Mouse (Mus musculus) lung, embryonic 15.5 days (tissue): ENCODE data around the gene Crip3. TPM values are rescaled to one million over a fixed set of nuclear protein-coding genes. Genes with fewer than 3 reads are reported as not detected.

Experiments
- ATAC-seq: fragments of 200-750 bp; cut with Nextera tagmentation; 2 replicates; pipeline ENCODE4 v1.8.0; 2017; ENCODE audit warnings: moderate number of reproducible peaks, borderline replicate concordance; ENCODE audit not compliant: low FRiP score, low TSS enrichment; ENCODE audit errors: extremely low read depth
- H3K27ac ChIP-seq: fragments of 300-500 bp; sonication (generic); 2 replicates; pipeline ENCODE4 v1.5.1; 2015; ENCODE audit warnings: moderate library complexity, mild to moderate bottlenecking, inconsistent platforms
- H3K27me3 ChIP-seq: fragments of 300-500 bp; sonication (generic); 2 replicates; pipeline ENCODE4 v1.6.1; 2015; ENCODE audit warnings: inconsistent platforms
- H3K36me3 ChIP-seq: fragments of 300-500 bp; sonication (generic); 2 replicates; pipeline ENCODE4 v1.6.1; 2015; ENCODE audit warnings: inconsistent platforms
- H3K4me1 ChIP-seq: fragments of 300-500 bp; sonication (generic); 2 replicates; pipeline ENCODE4 v1.6.1; 2015; ENCODE audit warnings: inconsistent platforms
- H3K4me2 ChIP-seq: fragments of 300-500 bp; sonication (generic); 2 replicates; pipeline ENCODE4 v1.6.1; 2015; ENCODE audit warnings: inconsistent platforms, mild to moderate bottlenecking, moderate library complexity
- H3K4me3 ChIP-seq: fragments of 300-500 bp; sonication (generic); 2 replicates; pipeline ENCODE4 v1.5.1; 2015; ENCODE audit warnings: mild to moderate bottlenecking, inconsistent platforms
- H3K9ac ChIP-seq: fragments of 300-500 bp; sonication (generic); 2 replicates; pipeline ENCODE4 v1.6.1; 2015; ENCODE audit warnings: inconsistent platforms
- H3K9me3 ChIP-seq: fragments of 300-500 bp; sonication (generic); 2 replicates; pipeline ENCODE4 v1.6.1; 2016; ENCODE audit warnings: inconsistent platforms
- WGBS: fragments of 180-500 bp; shearing (Covaris S2); methylation state at CpG from one replicate; pipeline ENCODE4 v1.1.7; 2015; 5-methylcytosine and 5-hydroxymethylcytosine counted together
- polyA plus RNA-seq: library from polyadenylated mRNA; unstranded; fragments of >200 nt; fragmentation: Nextera tagmentation; extraction: Ambion mirVana; gene quantifications from 2 replicates; pipeline ENCODE4 v1.2.1, GENCODE M21; 2015

Gene Crip3
- polyA plus RNA-seq, 1 experiment from 2014 or later, result 7.8 TPM

DNA sequence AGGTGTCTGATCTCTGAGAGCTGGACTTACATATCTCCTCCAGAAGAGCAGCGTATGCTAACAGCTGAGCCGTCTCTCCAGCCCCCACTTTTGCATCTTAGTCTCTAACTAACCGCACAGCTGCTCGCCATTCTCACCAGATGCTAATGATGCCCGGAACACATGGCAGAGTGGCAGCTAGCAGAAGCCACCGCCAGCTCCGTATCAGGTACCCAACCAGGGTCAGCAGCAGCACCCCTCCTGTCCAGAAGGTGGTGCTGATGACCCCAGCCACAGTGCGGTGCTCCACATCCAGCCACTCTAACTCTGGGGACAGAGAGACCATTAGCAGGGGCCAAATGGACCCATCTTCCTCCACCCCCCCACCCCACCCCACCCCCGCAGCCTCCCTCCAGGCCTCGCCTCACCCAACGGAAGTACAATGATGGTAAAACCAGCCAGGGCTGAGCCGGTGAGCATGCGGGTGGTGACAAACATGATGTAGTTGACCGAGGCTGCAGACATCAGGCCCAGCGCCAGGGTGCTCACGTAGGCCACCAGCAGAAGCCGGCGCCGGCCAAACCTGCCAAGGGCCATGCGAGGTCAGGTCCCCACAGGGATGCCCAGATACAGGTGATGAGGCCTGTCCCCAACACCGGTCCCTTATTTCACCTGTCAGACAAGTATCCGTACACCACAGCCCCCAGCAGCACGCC lies 8.1 kb downstream of the Crip3 start:
- H3K4me3 ChIP-seq, result no peak overlapping the region

DNA sequence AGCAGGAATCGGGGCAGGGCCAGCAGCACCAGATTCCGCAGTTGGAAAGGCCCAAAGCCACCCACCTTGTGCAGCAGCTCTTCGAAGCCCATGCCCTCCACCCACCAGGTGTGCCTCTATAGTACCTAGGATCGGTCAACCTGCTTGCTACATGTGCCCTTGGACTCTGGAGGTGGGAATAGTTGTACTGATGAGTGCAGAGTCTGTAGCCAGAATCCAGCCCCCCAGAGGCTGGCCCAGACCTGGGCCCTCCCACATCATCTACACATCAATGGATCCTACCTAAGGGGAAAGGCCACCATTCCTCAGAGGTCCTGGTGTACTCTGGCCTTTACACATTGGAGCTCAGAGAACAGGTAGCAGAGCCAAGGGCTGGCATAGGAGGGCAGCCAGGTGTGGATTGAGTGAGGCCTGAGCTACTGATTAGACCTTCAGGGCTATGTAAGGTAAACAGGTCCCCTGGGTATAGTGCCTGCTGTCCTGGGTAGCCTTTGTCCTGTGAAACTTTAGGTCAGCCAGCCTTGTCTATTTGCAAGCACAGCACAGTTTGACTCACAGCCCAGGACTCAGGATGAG lies 9.7 kb downstream of the Crip3 start, which contains the start of gene Slc22a7:
Slc22a7 (minus strand) TSS at position 160 of the 576 bp plus-strand sequence.
- Histone ChIP-seq H3K4me1 (peaks cover 4% of the 10 kb centered on the region; the same call in 1 of the 2 replicates), H3K9ac (no peak within 1 kb of the TSS), H3K9me3 (no peaks in the 10 kb centered on the region), H3K27ac (no peak within 1 kb of the TSS), H3K4me2 (no peak within 1 kb of the TSS), H3K27me3 (peaks cover 50% of the 10 kb centered on the region), H3K4me3 (no peak within 1 kb of the TSS), H3K36me3 (no peaks in the 10 kb centered on the region)
- WGBS, result 88% methylated on average over 4 of the region's 4 CpGs
- no peak for ATAC-seq

More for the DNA sequence above, 8.1 kb downstream of the Crip3 start:
- no peak; the same call in 1 of the 2 replicates for ATAC-seq
- WGBS, result 25% methylated on average over 23 of the region's 23 CpGs
- peaks cover 35% of the 10 kb centered on the region; the same call in 1 of the 2 replicates for H3K27me3 ChIP-seq
- no peak overlapping the region for H3K27ac ChIP-seq
- H3K4me2 ChIP-seq, result no peak overlapping the region
- peaks cover 4% of the 10 kb centered on the region; the same call in 1 of the 2 replicates for H3K4me1 ChIP-seq
- no peaks in the 10 kb centered on the region for H3K36me3 ChIP-seq
- H3K9me3 ChIP-seq, result no peaks in the 10 kb centered on the region
- H3K9ac ChIP-seq, result no peak overlapping the region

DNA sequence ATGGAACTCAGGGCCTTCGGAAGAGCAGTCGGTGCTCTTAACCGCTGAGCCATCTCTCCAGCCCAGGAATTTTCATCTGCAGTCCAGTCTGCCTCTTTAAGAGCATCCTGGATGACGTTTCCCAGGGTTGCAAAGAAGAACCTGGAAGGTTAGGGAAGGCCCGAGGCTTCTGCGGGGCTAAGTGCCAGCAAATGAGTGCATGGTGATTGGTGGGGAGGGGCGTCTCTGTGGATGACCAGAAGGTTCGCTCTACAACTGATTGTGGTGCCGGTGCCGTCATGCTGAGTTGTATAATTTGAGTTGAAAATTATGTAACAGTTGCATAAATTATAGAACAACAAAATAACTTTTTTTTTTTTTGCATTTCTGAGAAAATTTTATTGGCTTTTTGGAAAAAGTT lies 10.4 kb downstream of the Crip3 start:
- no peak for ATAC-seq

DNA sequence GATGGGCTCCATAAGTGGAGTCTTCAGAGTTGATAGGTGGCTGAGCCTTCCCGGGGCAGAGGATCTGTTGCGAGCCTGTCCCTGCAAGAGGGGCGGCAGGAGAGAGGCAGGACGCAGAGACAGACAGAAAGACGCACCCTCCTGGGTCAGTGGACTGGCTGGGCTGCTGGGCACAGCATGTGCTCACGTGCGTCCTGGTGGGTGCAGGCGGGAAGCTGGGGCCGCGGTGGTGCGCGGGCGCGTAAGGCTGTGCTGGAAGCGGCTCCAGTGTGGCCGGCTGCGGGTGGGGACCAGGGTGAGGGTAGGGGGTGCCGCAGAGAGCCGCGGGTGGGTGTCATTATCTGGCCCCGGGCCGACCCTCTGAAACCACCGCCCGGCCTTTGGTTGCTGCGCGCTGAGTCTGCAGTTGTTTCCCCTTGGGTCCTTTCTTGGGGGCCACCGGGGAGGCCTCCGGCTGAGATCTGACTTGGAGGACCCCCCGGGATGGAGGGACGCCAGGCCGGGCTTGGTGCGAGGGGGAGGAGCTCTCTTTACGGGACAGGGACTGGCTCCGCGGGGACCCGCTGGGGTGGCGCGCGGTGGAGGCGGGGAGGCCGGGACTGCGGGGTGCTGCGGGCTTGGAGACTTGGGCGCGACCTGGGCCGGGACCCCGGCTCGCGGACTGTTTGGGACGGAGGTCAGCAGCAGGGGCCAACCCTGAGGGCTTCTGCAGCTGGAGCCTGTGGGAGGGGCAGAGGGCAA lies 16.3 kb downstream of the Crip3 start:
- peak overlapping the region; percentile 39 for H3K4me3 ChIP-seq
- peak overlapping the region; percentile 45 for H3K9ac ChIP-seq
- WGBS, result 2% methylated on average over 49 of the region's 50 CpGs
- H3K36me3 ChIP-seq, result no peaks in the 10 kb centered on the region
- peak overlapping the region; percentile 86 for H3K4me2 ChIP-seq
- no peak overlapping the region for H3K27ac ChIP-seq
- H3K27me3 ChIP-seq, result peaks cover 60% of the 10 kb centered on the region
- ATAC-seq, result peak; percentile 41; the same call in 1 of the 2 replicates
- peaks cover 14% of the 10 kb centered on the region; the same call in 1 of the 2 replicates for H3K4me1 ChIP-seq
- H3K9me3 ChIP-seq, result no peaks in the 10 kb centered on the region

More for the DNA sequence above, 10.4 kb downstream of the Crip3 start:
- Histone ChIP-seq H3K9ac (no peak overlapping the region), H3K4me3 (no peak overlapping the region), H3K4me2 (no peak overlapping the region), H3K27ac (no peak overlapping the region), H3K36me3 (no peaks in the 10 kb centered on the region), H3K4me1 (no peaks in the 10 kb centered on the region), H3K9me3 (no peaks in the 10 kb centered on the region), H3K27me3 (peaks cover 57% of the 10 kb centered on the region)
- 87% methylated on average over 10 of the region's 10 CpGs for WGBS

- WGBS, result 90% methylated on average over 16 of the region's 16 CpGs
- Histone ChIP-seq H3K27ac (no peak overlapping the region), H3K9ac (no peak overlapping the region), H3K9me3 (no peaks in the 10 kb centered on the region), H3K4me3 (no peak overlapping the region), H3K36me3 (no peaks in the 10 kb centered on the region), H3K27me3 (peaks cover 55% of the 10 kb centered on the region), H3K4me2 (no peak overlapping the region), H3K4me1 (peaks cover 14% of the 10 kb centered on the region; the same call in 1 of the 2 replicates)
- ATAC-seq, result no peak
These were observed 17.5 kb downstream of the Crip3 start for GRCm38 (mm10) chr17:46446264-46446663.

- WGBS, result 47% methylated on average over 5 of the region's 5 CpGs
- H3K4me1 ChIP-seq, result peaks cover 21% of the 10 kb centered on the region
- H3K36me3 ChIP-seq, result no peaks in the 10 kb centered on the region
- H3K9me3 ChIP-seq, result no peaks in the 10 kb centered on the region
- H3K4me2 ChIP-seq, result no peak overlapping the region
- H3K27ac ChIP-seq, result no peak overlapping the region
- H3K9ac ChIP-seq, result no peak overlapping the region
- peaks cover 50% of the 10 kb centered on the region for H3K27me3 ChIP-seq
- no peak overlapping the region for H3K4me3 ChIP-seq
- no peak for ATAC-seq
These were observed 24.0 kb downstream of the Crip3 start for GRCm38 (mm10) chr17:46452683-46453082.

DNA sequence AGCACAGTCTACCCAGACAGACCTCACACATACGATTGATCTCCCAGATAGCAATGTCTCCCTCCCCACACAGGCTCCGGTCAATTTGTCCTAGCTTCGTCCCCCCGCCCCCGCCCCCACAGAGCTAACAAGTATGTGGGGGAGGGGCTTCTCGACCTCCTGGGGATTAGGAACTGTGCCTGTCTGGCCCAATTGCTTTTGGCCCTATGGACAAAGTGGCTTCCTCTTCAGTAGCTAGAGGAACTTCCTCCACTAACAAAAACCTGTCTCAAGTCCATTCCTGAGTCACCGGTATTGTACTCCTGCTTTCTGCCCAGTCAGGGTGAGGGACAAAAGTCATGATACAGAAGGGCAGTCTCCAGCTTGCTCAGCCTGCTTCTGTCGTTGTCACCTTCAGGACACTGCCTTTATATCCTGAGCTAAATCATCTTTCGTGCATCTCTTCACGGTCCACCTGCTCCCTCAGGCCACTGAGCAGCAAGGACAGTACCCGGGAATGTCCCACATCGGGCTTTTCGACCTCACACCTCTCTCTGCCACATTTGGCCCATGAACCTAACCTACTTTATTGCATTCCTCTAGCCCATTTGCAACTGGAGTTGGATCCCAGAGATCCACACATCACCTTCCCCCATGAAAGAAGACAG lies 24.7 kb downstream of the Crip3 start:
- H3K9ac ChIP-seq, result no peak overlapping the region
- H3K9me3 ChIP-seq, result no peaks in the 10 kb centered on the region
- H3K27ac ChIP-seq, result no peak overlapping the region
- no peak for ATAC-seq
- H3K27me3 ChIP-seq, result peaks cover 57% of the 10 kb centered on the region
- H3K4me1 ChIP-seq, result peaks cover 21% of the 10 kb centered on the region
- WGBS, result 7% methylated on average over 13 of the region's 13 CpGs
- H3K4me3 ChIP-seq, result no peak overlapping the region
- no peak overlapping the region for H3K4me2 ChIP-seq
- H3K36me3 ChIP-seq, result no peaks in the 10 kb centered on the region

DNA sequence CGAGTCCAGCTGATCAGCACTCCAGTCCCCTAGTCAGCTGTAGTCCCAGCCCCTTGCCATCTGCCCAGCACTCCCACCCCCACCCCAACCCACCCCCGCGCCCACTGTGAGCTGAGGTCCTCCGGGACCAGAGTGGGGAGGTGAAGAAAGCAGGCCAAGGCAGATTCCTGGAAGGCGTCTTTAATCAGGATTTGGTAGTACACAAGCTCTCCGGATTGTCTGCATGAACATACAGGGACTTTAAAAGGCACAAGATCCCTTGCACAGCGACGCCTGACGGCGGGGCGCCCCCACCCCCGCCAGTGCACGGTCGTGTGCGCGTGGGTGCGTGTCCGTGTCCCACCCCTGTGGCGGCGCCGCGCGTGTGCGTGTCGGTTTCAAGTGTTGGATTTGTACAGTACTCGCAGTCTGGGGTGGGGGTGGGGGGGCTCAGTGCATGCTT lies 25.3 kb downstream of the Crip3 start:
- H3K4me2 ChIP-seq, result peak overlapping the region; percentile 80
- no peak for ATAC-seq
- WGBS, result 3% methylated on average over 26 of the region's 26 CpGs
- peaks cover 21% of the 10 kb centered on the region for H3K4me1 ChIP-seq
- no peaks in the 10 kb centered on the region for H3K36me3 ChIP-seq
- peaks cover 62% of the 10 kb centered on the region for H3K27me3 ChIP-seq
- H3K9ac ChIP-seq, result 0 out of 2 replicates have a peak overlapping the region, but pooled peaks have one; percentile 9
- H3K4me3 ChIP-seq, result peak overlapping the region; percentile 37
- no peaks in the 10 kb centered on the region for H3K9me3 ChIP-seq
- H3K27ac ChIP-seq, result no peak overlapping the region

GRCm38 (mm10) chr17:46454539-46454938 lies 25.8 kb downstream of the Crip3 start:
- ATAC-seq, result no peak
- Histone ChIP-seq H3K27me3 (peaks cover 68% of the 10 kb centered on the region), H3K9me3 (no peaks in the 10 kb centered on the region), H3K4me1 (peaks cover 21% of the 10 kb centered on the region), H3K4me2 (peak overlapping the region; percentile 80), H3K27ac (no peak overlapping the region), H3K36me3 (no peaks in the 10 kb centered on the region), H3K4me3 (peak overlapping the region; percentile 37), H3K9ac (no peak overlapping the region)
- WGBS, result 1% methylated on average over 9 of the region's 9 CpGs

- WGBS, result under 1% methylated on average over 33 of the region's 33 CpGs
- no peak overlapping the region for H3K27ac ChIP-seq
- H3K4me2 ChIP-seq, result peak overlapping the region; percentile 80
- H3K9me3 ChIP-seq, result no peaks in the 10 kb centered on the region
- peak overlapping the region; percentile 37 for H3K4me3 ChIP-seq
- peaks cover 23% of the 10 kb centered on the region for H3K4me1 ChIP-seq
- H3K27me3 ChIP-seq, result peaks cover 74% of the 10 kb centered on the region
- peak overlapping the region; percentile 23; the same call in 1 of the 2 replicates for H3K9ac ChIP-seq
- peak; percentile 43; the same call in 1 of the 2 replicates for ATAC-seq
- no peaks in the 10 kb centered on the region for H3K36me3 ChIP-seq
These were observed 26.5 kb downstream of the Crip3 start for GRCm38 (mm10) chr17:46455110-46455691.

GRCm38 (mm10) chr17:46457791-46458190 lies 29.1 kb downstream of the Crip3 start:
- H3K4me1 ChIP-seq, result peaks cover 34% of the 10 kb centered on the region
- no peaks in the 10 kb centered on the region for H3K36me3 ChIP-seq
- no peak for ATAC-seq
- no peak overlapping the region for H3K9ac ChIP-seq
- H3K9me3 ChIP-seq, result no peaks in the 10 kb centered on the region
- peaks cover 91% of the 10 kb centered on the region for H3K27me3 ChIP-seq
- WGBS, result 11% methylated on average over 10 of the region's 10 CpGs
- H3K27ac ChIP-seq, result no peak overlapping the region
- H3K4me3 ChIP-seq, result no peak overlapping the region
- H3K4me2 ChIP-seq, result no peak overlapping the region
